Mouse (Mus musculus): ENCODE data around the gene Vmn1r16. TPM values are rescaled to one million over a fixed set of nuclear protein-coding genes. Genes with fewer than 3 reads are reported as not detected.

Vmn1r16 gene
- polyA plus RNA-seq, 1 experiment from 2014 or later, result not detected

Other genes starting within 250 kb of the Vmn1r16 start
- gene Vmn1r10, start 220.0 kb downstream of the Vmn1r16 start, polyA plus RNA-seq (2015; fragmentation: Nextera tagmentation; extraction: Ambion mirVana), result not detected in 2 replicates
- gene Vmn1r11, start 196.0 kb downstream of the Vmn1r16 start, polyA plus RNA-seq (2015; fragmentation: Nextera tagmentation; extraction: Ambion mirVana), result not detected in 2 replicates
- gene Vmn1r12, start 172.6 kb downstream of the Vmn1r16 start, polyA plus RNA-seq (2015; fragmentation: Nextera tagmentation; extraction: Ambion mirVana), result not detected in 2 replicates
- gene Vmn1r13, start 126.2 kb downstream of the Vmn1r16 start, polyA plus RNA-seq (2015; fragmentation: Nextera tagmentation; extraction: Ambion mirVana), result not detected in 2 replicates
- gene Vmn1r14, start 97.8 kb downstream of the Vmn1r16 start, polyA plus RNA-seq (2015; fragmentation: Nextera tagmentation; extraction: Ambion mirVana), result not detected in 2 replicates
- not detected in 2 replicates for gene Vmn1r15, start 71.5 kb downstream of the Vmn1r16 start, polyA plus RNA-seq (2015; fragmentation: Nextera tagmentation; extraction: Ambion mirVana)
- gene Vmn1r17, start 34.2 kb upstream of the Vmn1r16 start, polyA plus RNA-seq (2015; fragmentation: Nextera tagmentation; extraction: Ambion mirVana), result not detected in 2 replicates
- gene Vmn1r18, start 66.3 kb upstream of the Vmn1r16 start, polyA plus RNA-seq (2015; fragmentation: Nextera tagmentation; extraction: Ambion mirVana), result not detected in 2 replicates
- gene Vmn1r19, start 74.3 kb upstream of the Vmn1r16 start, polyA plus RNA-seq (2015; fragmentation: Nextera tagmentation; extraction: Ambion mirVana), result not detected in 2 replicates
- not detected in 2 replicates for gene Vmn1r20, start 99.4 kb upstream of the Vmn1r16 start, polyA plus RNA-seq (2015; fragmentation: Nextera tagmentation; extraction: Ambion mirVana)
- gene Ppm1k, start 206.0 kb upstream of the Vmn1r16 start, polyA plus RNA-seq (2015; fragmentation: Nextera tagmentation; extraction: Ambion mirVana), result 6.4 and 6.6 TPM in 2 replicates

All from liver, embryonic 16.5 days (tissue).